Mouse (Mus musculus) mesoderm, embryonic 11.5 days (tissue): ENCODE data around the gene Nhlrc4.

ENCODE experiments used
- DNase-seq: peaks from one replicate; pipeline ENCODE4 v3.0.0-alpha.2; 2012; ENCODE audit warnings: low read depth, low spot score

Nhlrc4 gene

GRCm38 (mm10) chr17:25944366-25945163 lies at the start of gene Nhlrc4, which contains the start of gene Pigq:
TSS of gene Nhlrc4 (minus strand) at chr17:25944961.
TSS of gene Pigq (minus strand) at chr17:25944936.
- DNase-seq = no peak

GRCm38 (mm10) chr17:25993489-25993888 lies 48.7 kb upstream of the Nhlrc4 start:
- DNase-seq = no peak

GRCm38 (mm10) chr17:25992274-25992673 lies 47.5 kb upstream of the Nhlrc4 start:
- DNase-seq = no peak

GRCm38 (mm10) chr17:25990331-25990730 lies 45.6 kb upstream of the Nhlrc4 start:
- DNase-seq = no peak

- peak; percentile 97 for DNase-seq
Observed at GRCm38 (mm10) chr17:25985306-25986294, 40.8 kb upstream of the Nhlrc4 start, which contains the start of gene Capn15. TSS of gene Capn15 (minus strand) at chr17:25985796.

- DNase-seq = peak; percentile 4
Observed at GRCm38 (mm10) chr17:25984556-25985305, 40.0 kb upstream of the Nhlrc4 start.

GRCm38 (mm10) chr17:25984066-25984465 lies 39.3 kb upstream of the Nhlrc4 start:
- DNase-seq = no peak

GRCm38 (mm10) chr17:25982913-25983312 lies 38.2 kb upstream of the Nhlrc4 start:
- DNase-seq = no peak

GRCm38 (mm10) chr17:25980854-25981253 lies 36.1 kb upstream of the Nhlrc4 start:
- no peak for DNase-seq

- DNase-seq = no peak
Observed at GRCm38 (mm10) chr17:25979829-25980738, 35.3 kb upstream of the Nhlrc4 start.

GRCm38 (mm10) chr17:25970954-25971707 lies 26.4 kb upstream of the Nhlrc4 start:
- DNase-seq = no peak

- no peak for DNase-seq
Observed at GRCm38 (mm10) chr17:25970448-25970847, 25.7 kb upstream of the Nhlrc4 start.

GRCm38 (mm10) chr17:25968176-25968575 lies 23.4 kb upstream of the Nhlrc4 start:
- no peak for DNase-seq

GRCm38 (mm10) chr17:25967652-25968051 lies 22.9 kb upstream of the Nhlrc4 start:
- no peak for DNase-seq

GRCm38 (mm10) chr17:25964271-25964670 lies 19.5 kb upstream of the Nhlrc4 start:
- no peak for DNase-seq

- DNase-seq = no peak
Observed at GRCm38 (mm10) chr17:25962413-25962905, 17.7 kb upstream of the Nhlrc4 start.

- DNase-seq = no peak
Observed at GRCm38 (mm10) chr17:25961566-25961965, 16.8 kb upstream of the Nhlrc4 start.

- DNase-seq = no peak
Observed at GRCm38 (mm10) chr17:25959630-25960467, 15.1 kb upstream of the Nhlrc4 start.
